Mouse (Mus musculus) mouse embryonic stem cell (cell line): ENCODE measurements around the gene Flt3.

Source experiments
- in situ Hi-C, 2 experiments: fragments of 300-500 bp; cut with MboI; formaldehyde crosslinking; loops; 1 replicate in 1 of 2; 3 replicates in 1 of 2; pipeline ENCODE4 v1.14.3; 2019 to 2020; ENCODE audit warnings: low sequenced_read_pairs in 2 of 2, low pct_unique_long_range_greater_than_20kb in 1 of 2, mixed read lengths in 1 of 2; ENCODE audit not compliant: unreplicated experiment in 1 of 2

The Flt3 gene

DNA sequence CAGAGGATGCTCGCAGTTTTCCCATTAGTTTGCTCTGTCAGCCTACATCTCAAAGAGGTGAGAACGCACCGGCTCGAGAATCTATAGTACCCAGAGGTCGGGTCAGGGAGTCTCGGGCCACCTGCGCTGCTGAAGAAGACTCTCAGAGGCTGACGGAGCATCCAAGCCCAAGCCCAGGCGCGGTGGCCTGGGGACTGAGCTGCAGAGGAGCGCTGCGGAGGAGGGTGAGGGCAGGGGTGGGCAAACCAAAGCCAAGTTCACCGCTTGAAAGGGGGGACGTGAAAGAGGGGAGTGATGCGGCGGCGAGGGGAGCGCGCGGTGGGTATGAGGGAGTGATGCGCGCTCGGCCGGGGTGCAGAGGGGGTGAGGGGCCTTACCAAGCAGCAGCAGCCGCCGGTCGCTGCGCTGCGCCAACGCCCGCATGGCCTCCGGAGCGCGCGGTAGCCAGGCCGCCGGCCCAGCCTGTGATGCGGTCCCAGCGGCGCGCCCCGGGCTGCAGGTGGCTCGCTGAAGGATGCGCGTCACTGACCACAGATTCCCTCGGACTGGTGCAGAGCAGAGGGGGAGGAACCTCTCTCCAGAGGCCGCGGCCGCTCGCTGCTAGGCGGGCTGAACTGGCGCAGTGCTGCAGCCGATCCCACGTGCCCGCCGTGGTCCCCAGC, at the start of gene Flt3:
TSS of gene Flt3 (minus strand) at position 647 of the 662 bp plus-strand sequence.
- in situ Hi-C loops = loop anchor here in 1 of 2 experiments (10.0 to 25.0 kb wide), 2 partner anchors 175 to 437 kb away; no protein-coding TSS in a partner anchor

GRCm38 (mm10) chr5:147448933-147449332, 48.6 kb upstream of the Flt3 start:
- in situ Hi-C loops = no loop called here

- in situ Hi-C loops = no loop called here
Observed at GRCm38 (mm10) chr5:147448526-147448925, 48.2 kb upstream of the Flt3 start.

GRCm38 (mm10) chr5:147445252-147445651, 45.0 kb upstream of the Flt3 start:
- in situ Hi-C loops = no loop called here

DNA sequence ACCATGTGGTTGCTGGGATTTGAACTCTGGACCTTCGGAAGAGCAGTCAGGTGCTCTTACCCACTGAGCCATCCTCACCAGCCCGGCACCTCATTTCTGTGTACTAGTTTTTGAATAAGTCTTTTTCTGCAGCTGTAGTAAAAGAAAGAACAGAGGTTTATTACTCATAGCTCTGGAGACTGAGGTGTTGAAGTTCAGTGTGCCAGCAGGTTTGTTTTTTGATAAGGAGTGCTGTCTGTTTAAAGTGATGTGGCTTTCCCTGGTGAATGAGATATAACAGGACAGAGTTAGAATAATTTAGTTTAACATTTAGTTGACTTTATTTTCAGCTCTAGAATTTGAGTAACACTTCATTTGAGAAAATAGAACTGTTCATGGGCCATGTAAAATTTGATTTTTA, 44.5 kb upstream of the Flt3 start:
- in situ Hi-C loops = no loop called here

DNA sequence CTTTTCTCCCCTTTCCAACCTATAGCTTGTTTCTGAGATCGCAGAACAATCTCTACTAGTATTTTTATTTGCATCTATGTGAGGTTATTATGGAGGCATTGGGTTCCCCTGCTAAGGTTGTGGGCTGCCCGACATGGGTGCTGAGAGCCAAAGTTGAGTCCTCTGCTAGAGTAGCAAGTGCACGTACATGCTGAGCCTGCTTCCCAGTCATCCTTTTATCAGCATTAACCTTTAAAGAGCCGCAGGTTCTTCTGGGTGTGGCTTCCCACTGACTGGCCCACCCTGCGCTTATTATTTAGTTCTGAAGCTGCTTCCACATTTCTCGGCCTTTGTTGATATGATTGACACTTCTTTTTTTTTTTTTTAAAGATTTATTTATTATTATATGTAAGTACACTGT, 44.0 kb upstream of the Flt3 start:
- in situ Hi-C loops = no loop called here

DNA sequence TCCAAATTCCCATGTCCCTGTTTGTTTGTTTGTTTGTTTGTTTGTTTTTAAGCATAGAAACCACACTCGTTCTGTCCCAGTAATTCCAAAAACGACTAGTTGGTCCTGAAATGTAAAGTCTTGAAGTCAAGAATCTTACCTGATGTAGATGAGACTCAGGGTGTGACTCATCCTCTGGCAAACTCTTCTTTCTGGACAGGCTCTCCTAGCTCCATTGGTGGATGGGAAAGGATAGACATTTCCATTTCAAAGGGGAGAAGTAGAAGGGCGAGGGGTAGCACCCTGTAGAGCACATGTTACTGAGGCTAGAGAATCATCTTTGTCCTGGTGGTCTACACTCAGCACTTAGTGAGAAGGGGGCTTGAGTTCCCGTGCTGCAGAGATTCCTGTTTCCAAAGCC, 42.5 kb upstream of the Flt3 start:
- in situ Hi-C loops = no loop called here

- in situ Hi-C loops = no loop called here
Observed at GRCm38 (mm10) chr5:147441979-147442378, 41.7 kb upstream of the Flt3 start.

GRCm38 (mm10) chr5:147440996-147441507, 40.8 kb upstream of the Flt3 start:
- in situ Hi-C loops = no loop called here

GRCm38 (mm10) chr5:147436491-147436890, 36.2 kb upstream of the Flt3 start:
- in situ Hi-C loops = no loop called here

GRCm38 (mm10) chr5:147435751-147436150, 35.5 kb upstream of the Flt3 start:
- in situ Hi-C loops = no loop called here

DNA sequence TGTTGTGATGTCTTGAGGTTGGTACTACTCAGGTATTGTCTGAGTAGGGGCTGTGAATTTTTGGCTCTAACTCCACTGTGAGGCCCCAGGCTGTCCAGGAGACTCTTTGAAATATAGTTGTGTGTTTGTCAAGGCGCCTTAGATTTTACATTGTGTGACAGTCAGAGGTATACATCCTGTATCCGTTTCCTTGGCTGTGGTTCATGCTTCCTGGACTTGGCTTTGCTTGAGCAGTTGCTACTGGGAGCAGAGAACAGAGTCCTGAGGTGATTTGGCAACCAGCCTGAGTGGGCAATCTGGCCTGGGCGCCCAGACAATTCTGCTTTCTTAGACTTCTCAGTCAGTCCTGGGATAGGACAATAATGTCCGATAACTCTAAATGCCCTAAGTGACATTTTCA, 34.9 kb upstream of the Flt3 start:
- in situ Hi-C loops = no loop called here

DNA sequence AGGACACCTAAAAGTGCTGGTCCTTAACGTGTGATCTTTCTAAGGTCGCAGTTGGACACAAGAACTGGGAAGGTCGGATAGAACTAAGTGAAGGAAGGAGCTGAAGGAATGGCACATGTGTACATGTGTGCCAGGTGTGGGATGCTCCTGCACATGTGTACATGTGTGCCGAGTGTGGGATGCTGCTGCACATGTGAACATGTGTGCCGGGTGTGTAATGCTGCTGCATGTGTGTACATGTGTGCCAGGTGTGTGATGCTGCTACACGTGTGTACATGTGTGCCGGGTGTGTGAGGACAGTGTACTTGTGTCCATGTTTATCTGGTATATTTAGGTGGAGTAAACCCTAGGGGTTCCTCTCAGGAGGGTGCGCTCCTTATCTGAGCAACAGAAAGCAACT, 32.6 kb upstream of the Flt3 start:
- in situ Hi-C loops = no loop called here

GRCm38 (mm10) chr5:147430936-147431839, 30.9 kb upstream of the Flt3 start:
- in situ Hi-C loops = no loop called here

DNA sequence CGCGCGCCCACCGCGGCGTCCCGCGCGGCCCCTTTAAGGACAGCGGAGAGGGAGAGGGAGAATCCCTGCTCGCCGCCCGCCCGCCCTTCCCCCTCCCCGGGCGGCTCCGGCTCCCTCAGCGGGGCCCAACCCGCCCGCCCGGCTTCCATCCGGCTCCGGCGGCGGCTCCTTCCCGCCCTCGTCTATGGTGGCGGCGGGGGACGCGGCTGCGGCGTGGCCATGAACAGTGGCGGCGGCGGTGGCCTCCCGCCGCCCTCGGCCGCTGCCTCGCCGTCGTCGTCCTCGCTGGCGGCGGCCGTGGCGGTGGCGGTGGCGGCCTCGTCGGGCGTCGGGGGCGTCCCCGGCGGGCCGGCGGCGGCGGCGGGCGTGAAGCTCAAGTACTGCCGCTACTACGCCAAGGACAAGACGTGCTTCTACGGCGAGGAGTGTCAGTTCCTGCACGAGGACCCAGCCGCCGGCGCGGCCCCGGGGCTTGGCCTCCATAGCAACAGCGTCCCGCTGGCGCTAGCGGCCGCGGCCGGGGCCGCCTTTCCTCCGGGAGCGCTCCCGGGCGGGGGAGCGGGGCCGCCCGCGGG, 30.2 kb upstream of the Flt3 start:
- in situ Hi-C loops = no loop called here

- in situ Hi-C loops = no loop called here
Observed at GRCm38 (mm10) chr5:147429535-147430305, 29.4 kb upstream of the Flt3 start, which contains the start of gene Pan3. Gene Pan3 (plus strand): TSS chr5:147430161.

DNA sequence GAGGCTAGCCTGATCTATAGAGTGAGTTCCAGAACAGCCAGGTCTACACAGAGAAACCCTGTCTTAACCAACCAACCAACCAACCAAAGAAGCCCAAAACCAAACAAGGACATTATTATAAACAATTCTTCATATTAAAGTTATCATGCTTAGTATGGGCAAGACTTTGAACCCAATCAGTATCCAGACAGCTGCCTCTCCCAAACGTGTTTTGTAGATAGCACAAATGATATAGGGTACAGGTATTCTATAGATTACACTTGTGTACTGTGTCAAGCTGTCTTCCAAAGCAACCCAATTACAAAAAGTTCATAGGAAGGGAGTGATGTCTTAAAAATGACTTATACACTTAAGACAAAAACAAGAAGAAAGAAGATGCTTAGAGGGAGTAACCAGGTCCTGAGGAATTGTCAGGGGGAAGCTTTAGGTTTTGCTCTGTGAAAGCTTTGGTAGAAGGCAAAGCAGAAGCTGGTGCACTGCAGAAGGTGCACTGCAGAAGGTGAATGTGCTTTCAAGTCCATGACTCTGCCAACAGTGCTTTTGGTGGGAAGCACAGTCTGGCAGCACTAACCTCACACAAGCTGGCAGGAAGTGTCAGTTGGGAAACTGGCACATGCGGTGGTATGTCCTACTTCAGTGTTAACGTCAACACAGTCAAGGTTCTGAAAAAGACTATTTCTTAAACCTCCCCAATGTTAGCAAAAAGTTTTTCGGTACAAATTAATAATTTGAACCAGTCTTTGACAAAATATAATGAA, 25.9 kb upstream of the Flt3 start:
- in situ Hi-C loops = no loop called here

- in situ Hi-C loops = loop anchor here in 1 of 2 experiments (25.0 kb wide), 1 partner anchor 414 kb away; no protein-coding TSS in a partner anchor
Observed at GRCm38 (mm10) chr5:147423612-147424011, 23.3 kb upstream of the Flt3 start.
